Mouse (Mus musculus) macrophage (primary cell): ENCODE measurements around the gene Cdc25b. TPM values are rescaled to one million over a fixed set of nuclear protein-coding genes. Genes with fewer than 3 reads are reported as not detected.
"Not testable (repeated sequence)": the region's sequence is repeated elsewhere in the genome, so short reads cannot be mapped to it uniquely, and the experiment has no call there.

Experiments
- H3K27ac ChIP-seq: fragments of 350-480 bp; formaldehyde crosslinking; 2 replicates; pipeline ENCODE4 v1.9.0; 2021
- H3K36me3 ChIP-seq: fragments of 350-480 bp; formaldehyde crosslinking; 2 replicates; pipeline ENCODE4 v1.9.0; 2021; ENCODE audit errors: inconsistent target
- H3K4me3 ChIP-seq: fragments of 350-480 bp; formaldehyde crosslinking; 2 replicates; pipeline ENCODE4 v1.9.0; 2021; ENCODE audit errors: inconsistent target
- H3K79me2 ChIP-seq: fragments of 350-480 bp; formaldehyde crosslinking; 2 replicates; pipeline ENCODE4 v1.9.0; 2021; ENCODE audit errors: inconsistent target
- WGBS: methylation state at CpG from one replicate; pipeline ENCODE4 v1.1.7; 2026; ENCODE audit warnings: inconsistent platforms; ENCODE audit not compliant: missing documents; 5-methylcytosine and 5-hydroxymethylcytosine counted together
- polyA plus RNA-seq: library from polyadenylated mRNA; stranded (reverse); fragments of 250-400 nt; gene quantifications from 3 replicates; pipeline ENCODE4 v1.2.4, GENCODE M21; 2018; ENCODE audit warnings: inconsistent platforms

The Cdc25b gene
- polyA plus RNA-seq, 1 experiment from 2014 or later: 9.4 TPM

DNA sequence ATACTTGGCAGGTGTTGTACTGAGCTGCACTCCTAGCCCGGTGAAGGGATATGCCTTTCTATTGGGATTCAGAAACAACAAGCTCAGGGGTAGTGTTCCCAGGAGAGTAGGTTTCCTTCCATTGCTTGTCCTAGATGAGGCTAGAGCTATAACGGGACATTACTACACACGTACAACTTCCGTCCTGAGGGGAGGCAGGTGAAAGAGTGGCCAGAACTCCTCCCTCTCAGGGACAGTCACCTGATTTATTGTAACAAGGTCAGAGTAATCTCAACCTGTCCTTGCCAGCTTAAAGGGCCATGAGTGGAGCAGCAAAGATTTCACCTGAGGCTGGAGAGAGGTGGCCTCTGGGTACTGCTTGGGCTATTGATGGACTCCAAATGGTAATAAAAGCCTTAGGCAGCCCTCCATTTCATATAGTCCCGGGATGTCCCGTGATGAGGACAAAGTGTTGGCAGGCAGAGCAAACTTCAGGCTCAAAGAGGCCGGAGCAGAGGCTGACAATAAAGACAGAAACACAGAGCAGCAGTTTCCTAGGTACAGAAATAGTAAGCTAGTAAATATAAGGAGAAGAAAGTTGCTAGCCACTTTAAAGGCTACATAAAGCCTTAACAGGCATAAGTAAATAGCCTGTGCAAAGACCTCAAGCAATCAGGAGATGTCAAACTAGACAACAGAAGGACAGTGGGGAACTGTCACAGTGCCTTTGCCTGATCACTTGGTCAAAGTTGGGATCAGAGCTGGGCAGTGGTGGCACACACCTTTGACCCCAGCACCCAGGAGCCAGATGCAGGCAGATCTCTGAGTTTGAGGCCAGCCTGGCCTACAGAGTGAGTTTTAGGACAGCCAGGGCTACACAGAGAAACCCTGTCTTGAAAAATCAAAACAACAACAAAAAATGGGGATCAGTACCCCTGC, 29.5 kb downstream of the Cdc25b start:
- WGBS: 90% methylated on average over 7 of the region's 7 CpGs
- H3K4me3 ChIP-seq: no peak overlapping the region
- H3K27ac ChIP-seq: no peak overlapping the region

DNA sequence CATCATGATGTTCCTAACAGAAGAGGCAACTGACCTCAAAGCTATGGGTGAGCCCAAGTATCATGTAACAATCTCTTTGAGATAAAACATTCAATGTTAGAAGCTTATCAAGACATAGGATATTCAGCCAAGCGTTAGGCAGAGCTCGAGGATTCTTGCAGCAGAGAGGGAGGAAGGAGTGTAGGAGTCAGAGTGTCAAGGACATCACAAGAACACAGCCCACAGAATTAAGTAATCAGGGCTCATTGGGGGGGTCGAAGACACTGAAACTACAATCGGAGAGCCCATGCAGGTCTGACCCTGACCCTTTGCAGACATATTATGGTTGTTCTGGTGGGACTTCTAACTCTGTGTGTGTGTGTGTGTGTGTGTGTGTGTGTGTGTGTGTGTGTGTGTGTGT, 33.3 kb downstream of the Cdc25b start:
- H3K79me2 ChIP-seq: no peaks in the 10 kb centered on the region
- no peaks in the 10 kb centered on the region for H3K36me3 ChIP-seq
- H3K27ac ChIP-seq: no peak overlapping the region
- 65% methylated on average over 4 of the region's 4 CpGs for WGBS
- no peak overlapping the region for H3K4me3 ChIP-seq

More for the DNA sequence above, 29.5 kb downstream of the Cdc25b start:
- Histone ChIP-seq H3K79me2 (peaks cover 17% of the 10 kb centered on the region; the same call in 1 of the 2 replicates), H3K36me3 (peaks cover 24% of the 10 kb centered on the region; the same call in 1 of the 2 replicates)

DNA sequence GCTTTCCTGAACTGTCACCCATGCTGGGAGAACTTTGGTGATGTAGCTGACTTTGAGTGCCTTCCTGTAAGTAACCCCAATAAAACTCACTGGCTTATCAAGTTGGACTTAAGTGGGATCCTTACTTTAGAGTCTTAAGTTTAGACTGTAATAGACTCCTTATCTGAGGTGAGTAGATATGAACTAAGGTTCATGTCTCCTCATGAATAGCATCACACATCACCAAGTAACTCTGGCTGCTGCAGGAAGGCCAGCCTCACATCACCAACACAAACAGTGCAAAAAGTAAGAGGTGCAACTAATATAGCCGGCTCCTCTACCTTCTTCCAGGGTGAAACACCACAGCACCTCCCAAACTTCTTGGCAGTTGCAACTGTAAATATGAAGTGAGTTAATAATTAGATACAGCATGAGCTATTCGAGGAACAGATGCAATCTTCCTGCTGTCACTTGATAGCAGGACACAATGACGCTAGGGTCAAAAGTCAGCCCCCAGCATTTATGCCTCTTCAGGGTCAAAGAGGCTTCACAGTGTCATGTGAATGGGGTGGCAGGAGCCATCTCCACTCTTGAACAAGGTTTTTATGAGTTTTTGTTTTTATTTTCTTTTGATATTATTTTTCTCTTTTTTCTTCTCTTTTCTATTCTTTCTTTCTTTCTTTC, 35.2 kb downstream of the Cdc25b start:
- Histone ChIP-seq H3K79me2 (no peaks in the 10 kb centered on the region), H3K36me3 (no peaks in the 10 kb centered on the region), H3K27ac (no peak overlapping the region), H3K4me3 (no peak overlapping the region)
- WGBS: 92% methylated on average over 3 of the region's 3 CpGs

DNA sequence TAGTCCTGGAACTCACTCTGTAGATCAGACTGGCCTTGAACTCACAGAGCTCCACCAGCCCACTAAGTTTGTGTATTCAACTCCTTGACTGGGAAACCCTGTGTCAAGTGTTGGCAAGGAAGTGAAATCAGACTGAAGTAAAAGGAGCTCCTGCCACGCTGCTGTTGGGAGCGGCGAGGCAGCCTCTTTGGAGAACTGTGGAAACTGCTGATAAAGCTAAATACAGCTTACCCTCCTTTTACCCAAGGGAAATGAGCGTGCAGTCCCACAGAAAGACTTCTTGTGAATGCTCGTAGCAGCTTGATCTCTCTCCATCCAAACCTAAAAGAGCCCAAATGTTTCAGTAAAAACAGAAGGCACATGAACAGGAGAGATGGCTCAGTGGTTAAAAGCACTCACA, 35.8 kb downstream of the Cdc25b start:
- no peak overlapping the region for H3K4me3 ChIP-seq
- no peaks in the 10 kb centered on the region for H3K79me2 ChIP-seq
- no peak overlapping the region for H3K27ac ChIP-seq
- H3K36me3 ChIP-seq: no peaks in the 10 kb centered on the region
- 11% methylated on average over 5 of the region's 5 CpGs for WGBS

DNA sequence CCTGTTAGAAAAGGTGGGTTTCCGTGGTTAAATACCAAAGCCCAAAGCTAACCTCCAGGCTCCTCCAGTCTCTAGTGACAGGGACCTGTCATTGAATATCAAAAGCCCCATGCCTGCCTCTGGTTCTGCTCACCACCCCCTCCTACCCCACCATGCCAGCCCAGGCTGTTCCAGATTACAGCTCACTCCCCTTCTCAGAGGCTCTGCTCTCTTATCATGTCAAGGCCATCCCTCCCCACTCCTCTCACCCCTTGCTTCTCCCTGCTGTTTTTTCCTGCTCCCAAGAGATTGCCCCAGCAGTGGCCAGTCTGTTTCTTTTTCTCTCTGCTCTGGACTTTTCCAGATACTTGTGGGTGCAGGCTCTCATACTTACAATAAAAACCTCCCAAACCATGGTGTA, 36.8 kb downstream of the Cdc25b start:
- WGBS: 90% methylated on average over 1 of the region's 1 CpGs
- Histone ChIP-seq H3K4me3 (no peak overlapping the region), H3K27ac (no peak overlapping the region), H3K79me2 (no peaks in the 10 kb centered on the region), H3K36me3 (no peaks in the 10 kb centered on the region)

DNA sequence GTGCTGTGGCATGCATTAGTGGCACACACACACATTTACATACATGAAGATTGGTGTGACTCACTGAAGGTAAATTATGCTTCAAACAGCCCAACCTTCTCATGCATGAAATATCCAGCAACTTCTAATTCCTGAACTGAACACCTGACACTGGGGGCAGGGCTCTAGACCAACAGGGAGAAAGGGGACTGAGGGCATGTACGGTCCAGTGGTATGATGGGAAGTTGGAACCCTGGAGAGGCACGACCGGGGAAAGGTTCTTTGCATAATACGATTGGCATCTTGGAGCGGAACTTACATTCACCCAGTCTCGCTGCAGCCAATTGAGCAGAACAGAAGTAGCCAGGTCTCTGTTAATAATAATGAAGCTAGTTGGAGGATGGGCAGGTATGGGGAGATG, 38.4 kb downstream of the Cdc25b start:
- 89% methylated on average over 5 of the region's 6 CpGs for WGBS

DNA sequence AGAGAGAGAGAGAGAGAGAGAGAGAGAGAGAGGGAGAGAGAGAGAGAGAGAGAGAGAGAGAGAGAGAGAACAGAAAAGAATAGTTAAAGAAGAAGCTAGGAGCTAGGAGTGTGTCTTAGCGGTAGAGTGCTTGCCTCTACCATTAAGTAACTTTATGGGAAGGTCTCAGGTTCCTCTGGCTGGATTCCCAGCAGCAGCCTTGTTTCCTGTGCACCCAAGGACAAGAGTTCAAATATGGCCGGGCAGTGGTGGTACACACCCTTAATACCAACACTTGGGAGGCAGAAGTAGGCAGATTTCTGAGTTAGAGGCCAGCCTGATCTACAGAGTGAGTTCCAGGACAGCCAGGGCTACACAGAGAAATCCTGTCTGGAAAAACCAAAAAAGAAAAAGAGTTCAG, 39.9 kb downstream of the Cdc25b start:
- not testable (repeated sequence) for H3K79me2 ChIP-seq, H3K36me3 ChIP-seq, H3K27ac ChIP-seq, H3K4me3 ChIP-seq
- 58% methylated on average over 2 of the region's 2 CpGs for WGBS

More for the DNA sequence above, 38.4 kb downstream of the Cdc25b start:
- Histone ChIP-seq H3K79me2 (no peaks in the 10 kb centered on the region), H3K27ac (no peak overlapping the region), H3K36me3 (no peaks in the 10 kb centered on the region), H3K4me3 (no peak overlapping the region)

DNA sequence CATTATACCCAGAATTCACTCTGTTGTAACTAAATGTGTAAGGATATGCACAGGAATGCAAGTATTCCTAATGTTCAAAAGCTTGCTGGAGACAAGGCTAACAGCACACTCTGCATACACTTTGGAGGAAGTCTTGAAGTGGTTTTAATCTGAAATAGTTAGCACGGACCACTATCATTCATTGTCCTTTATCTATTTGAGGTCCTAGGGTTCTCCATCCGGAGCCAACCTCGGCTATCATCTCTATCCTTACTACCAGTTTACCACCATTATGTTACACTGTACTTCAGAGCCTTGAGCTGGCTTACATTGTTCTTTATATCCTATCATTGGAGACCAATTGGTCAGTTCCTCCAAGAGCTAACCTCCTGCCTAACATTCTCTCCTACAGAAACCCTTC, 40.5 kb downstream of the Cdc25b start:
- Histone ChIP-seq H3K4me3 (no peak overlapping the region), H3K36me3 (no peaks in the 10 kb centered on the region), H3K79me2 (no peaks in the 10 kb centered on the region), H3K27ac (no peak overlapping the region)
- WGBS: 94% methylated on average over 3 of the region's 3 CpGs

DNA sequence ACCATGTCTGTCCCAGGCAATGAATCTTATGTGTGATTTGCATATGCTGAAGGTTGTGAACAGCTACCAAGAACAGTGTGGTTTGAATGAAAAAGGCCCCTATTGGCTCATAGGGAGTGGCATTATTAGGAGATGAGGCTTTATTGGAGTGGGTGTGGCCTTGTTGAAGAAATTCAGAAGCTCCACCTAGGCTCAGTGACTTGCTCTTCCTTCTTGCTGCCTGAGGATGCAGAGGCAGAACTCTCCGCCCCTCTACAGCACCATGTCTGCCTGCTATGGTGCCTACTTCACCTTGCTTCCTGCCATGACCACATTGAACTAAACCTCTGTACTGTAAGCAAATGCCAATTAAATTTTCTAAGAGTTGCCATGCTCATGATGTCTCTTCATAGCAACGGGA, 45.8 kb downstream of the Cdc25b start:
- H3K36me3 ChIP-seq: no peaks in the 10 kb centered on the region
- H3K79me2 ChIP-seq: peaks cover 31% of the 10 kb centered on the region
- H3K27ac ChIP-seq: no peak overlapping the region
- H3K4me3 ChIP-seq: no peak overlapping the region
- 84% methylated on average over 2 of the region's 2 CpGs for WGBS

DNA sequence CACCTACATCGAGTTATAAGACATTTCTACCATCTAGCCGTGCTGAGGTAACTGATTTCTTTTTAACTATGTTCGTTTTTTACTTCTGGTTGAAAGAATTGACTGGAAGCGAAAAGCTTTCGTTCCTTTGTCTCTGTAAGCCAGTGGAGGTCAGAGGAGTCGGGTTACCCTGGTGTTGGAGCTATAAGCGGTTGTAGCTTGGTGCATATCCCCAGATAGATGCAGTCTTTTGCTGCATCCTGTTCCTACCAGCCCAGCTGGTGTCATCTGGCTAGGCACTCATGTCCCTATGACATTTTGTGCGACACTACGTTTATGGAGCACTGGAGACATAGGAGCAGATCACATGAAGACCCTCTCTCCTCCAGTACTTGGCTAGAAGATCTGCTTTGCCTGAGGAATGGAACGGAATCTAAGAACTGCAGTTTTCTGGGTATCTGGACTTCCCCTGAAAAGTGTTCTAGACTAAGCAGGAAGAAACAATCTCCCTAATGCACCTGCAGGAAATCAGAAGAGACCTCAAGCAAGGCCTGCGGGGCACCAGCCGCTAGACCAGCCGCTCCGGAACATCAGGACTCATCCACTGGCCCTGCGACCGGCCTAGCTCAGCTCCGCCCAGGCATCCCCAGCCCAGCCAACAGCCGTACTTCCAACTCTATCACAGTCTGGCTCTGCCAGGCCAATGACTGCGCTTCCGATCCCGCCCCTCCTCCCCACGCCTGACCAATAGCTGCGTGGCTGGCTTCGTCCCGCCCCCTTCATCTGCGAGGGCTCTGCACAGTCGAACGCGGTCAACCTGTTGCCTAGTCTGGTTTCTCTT, 46.8 kb downstream of the Cdc25b start, which contains the start of gene Mavs:
Gene Mavs (plus strand): TSS at position 757 of the 820 bp plus-strand sequence.
- Histone ChIP-seq H3K79me2 (peaks cover 31% of the 10 kb centered on the region), H3K27ac (peak within 1 kb of the TSS; percentile 72)
- 24% methylated on average over 27 of the region's 29 CpGs for WGBS

DNA sequence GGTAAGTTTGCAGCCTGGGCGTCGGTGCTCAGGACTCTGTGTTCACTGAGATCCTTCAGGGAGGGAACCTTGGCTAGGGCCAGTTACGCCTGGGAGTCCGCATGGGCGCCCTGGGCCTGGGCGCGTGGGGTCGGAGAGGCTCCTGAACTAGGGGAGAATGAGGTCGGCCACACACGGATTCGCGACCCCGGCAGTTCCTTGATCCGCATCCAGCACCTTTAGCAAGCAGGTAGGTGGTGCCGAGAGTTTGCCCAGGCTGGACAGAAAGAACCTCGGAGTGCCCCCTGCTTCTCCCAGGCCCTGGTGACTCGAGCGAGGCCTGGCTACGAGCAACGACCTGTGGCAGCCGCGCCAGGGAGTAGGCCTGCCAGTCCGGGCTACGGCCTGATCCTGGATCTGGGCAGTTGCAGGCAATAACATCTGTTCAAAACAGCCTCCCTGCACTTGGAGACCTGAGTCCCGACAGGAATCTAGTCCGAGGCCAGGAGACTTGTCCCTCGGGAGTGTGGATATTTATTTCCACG, 47.4 kb downstream of the Cdc25b start:
- WGBS: 10% methylated on average over 16 of the region's 28 CpGs
- Histone ChIP-seq H3K27ac (peak overlapping the region; percentile 72), H3K36me3 (no peaks in the 10 kb centered on the region; the same call in 1 of the 2 replicates), H3K4me3 (peak overlapping the region; percentile 66), H3K79me2 (peaks cover 31% of the 10 kb centered on the region)

More for the DNA sequence above, 46.8 kb downstream of the Cdc25b start, which contains the start of gene Mavs:
- Histone ChIP-seq H3K36me3 (no peaks in the 10 kb centered on the region; the same call in 1 of the 2 replicates), H3K4me3 (peak within 1 kb of the TSS; percentile 66)

DNA sequence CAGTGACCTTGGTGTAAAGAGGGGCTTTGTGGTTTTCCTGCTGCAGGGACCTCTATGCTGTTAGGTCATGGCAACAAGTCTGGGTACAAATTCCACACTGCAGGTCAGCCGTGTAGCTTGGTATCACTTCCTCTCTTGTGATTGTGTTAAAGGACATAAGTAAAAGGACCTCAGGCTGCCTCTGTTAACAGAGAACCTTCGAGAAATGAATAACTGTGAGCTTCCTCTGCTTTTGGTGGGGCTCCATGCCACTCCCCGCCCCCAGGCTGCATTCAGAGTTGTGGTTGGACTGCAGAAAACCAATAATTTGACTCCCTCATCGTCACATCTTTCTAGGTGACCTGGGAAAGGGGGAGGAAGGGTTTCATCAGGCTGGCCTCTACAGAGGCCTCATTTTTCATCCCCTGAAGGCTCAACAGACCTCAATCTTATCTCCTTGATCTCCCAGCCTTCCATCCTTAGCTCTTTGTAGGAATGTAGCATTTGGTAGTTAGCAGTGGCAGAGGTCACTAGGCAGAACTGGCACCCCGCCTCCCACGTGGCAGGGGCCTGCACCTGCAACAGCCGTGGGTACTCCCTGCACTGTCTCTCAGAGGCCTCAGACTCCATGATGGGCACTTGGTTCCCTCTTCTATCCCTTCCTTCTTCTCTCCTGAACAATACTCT, 48.4 kb downstream of the Cdc25b start:
- Histone ChIP-seq H3K4me3 (peak overlapping the region; percentile 66), H3K79me2 (peaks cover 31% of the 10 kb centered on the region), H3K36me3 (peaks cover 2% of the 10 kb centered on the region), H3K27ac (peak overlapping the region; percentile 72)
- 19% methylated on average over 5 of the region's 7 CpGs for WGBS

DNA sequence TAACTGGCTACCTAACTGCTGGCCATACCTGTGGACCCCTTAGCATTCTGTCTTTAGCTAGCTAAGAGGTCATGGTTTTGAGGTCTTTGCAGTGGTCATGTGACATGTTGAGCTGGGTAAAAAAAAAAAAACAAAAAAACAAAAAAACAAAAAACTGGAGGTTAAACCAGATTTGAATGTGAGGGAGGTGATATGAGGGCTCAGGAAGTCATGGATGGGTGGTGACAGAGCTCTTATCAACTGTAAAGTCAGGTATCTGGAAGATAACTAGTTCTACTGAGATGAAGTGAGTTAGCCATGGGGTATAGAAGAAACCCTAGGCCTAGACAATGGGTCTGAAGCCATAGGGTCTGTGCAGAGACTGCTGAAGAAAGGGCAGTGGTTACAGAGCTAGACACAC, 55.4 kb downstream of the Cdc25b start:
- Histone ChIP-seq H3K27ac (no peak overlapping the region), H3K36me3 (peaks cover 72% of the 10 kb centered on the region), H3K79me2 (no peaks in the 10 kb centered on the region; the same call in 1 of the 2 replicates), H3K4me3 (no peak overlapping the region)

DNA sequence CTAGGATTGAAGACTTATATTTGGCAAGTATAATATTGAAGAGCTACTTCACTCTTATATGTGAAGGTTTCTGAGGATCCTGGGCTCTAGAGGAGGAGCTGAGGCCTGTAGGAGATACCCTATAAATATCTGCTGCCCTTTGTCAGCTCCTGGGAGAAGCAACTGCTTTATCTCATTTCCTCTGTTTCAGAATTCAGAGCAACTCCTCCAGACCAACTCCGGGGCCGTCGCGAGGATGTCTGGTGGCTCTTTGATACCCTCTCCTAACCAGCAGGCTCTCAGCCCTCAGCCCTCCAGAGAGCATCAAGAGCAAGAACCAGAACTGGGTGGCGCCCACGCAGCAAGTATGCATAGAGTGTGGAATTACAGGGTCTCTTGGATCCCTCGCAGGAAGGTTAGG, 56.2 kb downstream of the Cdc25b start:
- 97% methylated on average over 7 of the region's 7 CpGs for WGBS
- no peak overlapping the region for H3K4me3 ChIP-seq

More for the DNA sequence above, 56.2 kb downstream of the Cdc25b start:
- H3K79me2 ChIP-seq: no peaks in the 10 kb centered on the region
- H3K27ac ChIP-seq: no peak overlapping the region
- peaks cover 78% of the 10 kb centered on the region for H3K36me3 ChIP-seq
